Mouse (Mus musculus) spleen, embryonic (tissue): ENCODE measurements at regions not wholly inside any gene's neighbourhood (a gene's known extent, or its start where the extent isn't known, plus 50 kb on each side); places are given as distances from the start of the nearest gene placed in this dataset.

Source experiments
- CTCF ChIA-PET: fragments of 350-600 bp; sonication (Branson Sonifier 250); formaldehyde crosslinking; loops from one replicate; lab custom pipeline; 2022; lab: Charles Lee

- CTCF ChIA-PET: interaction anchor here (0.6 kb wide), 1 partner anchor 21 kb away, joined by 3 read pairs; no protein-coding TSS in a partner anchor
These were observed 53.9 kb upstream of the Fmo9 start for GRCm38 (mm10) chr1:166735545-166735944.

GRCm38 (mm10) chr1:166738029-166738428 is 56.4 kb upstream of the Fmo9 start:
- CTCF ChIA-PET: interaction anchor here (0.7 kb wide), 1 partner anchor 72 kb away, joined by 4 read pairs; no protein-coding TSS in a partner anchor

DNA sequence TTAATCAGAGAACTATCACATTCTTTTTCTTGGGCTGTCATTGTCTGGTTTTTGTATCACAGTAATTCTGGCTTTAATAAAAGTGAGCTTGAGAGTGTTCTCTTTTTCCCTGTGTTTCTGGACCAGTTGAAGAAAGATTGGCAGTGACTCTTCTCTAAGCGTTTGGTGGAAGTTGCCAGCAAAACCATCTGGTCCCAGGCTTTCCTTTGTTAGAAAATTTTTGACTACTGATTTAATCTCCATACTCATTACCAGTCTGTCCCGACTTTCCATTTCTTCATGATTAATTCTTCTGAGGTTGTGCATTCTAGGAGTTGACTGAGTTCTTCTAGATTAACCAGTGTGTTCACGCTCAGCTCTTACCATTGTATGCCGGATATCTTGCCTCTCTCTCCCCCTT is 68.6 kb upstream of the Fmo9 start:
- CTCF ChIA-PET: no interaction called here

DNA sequence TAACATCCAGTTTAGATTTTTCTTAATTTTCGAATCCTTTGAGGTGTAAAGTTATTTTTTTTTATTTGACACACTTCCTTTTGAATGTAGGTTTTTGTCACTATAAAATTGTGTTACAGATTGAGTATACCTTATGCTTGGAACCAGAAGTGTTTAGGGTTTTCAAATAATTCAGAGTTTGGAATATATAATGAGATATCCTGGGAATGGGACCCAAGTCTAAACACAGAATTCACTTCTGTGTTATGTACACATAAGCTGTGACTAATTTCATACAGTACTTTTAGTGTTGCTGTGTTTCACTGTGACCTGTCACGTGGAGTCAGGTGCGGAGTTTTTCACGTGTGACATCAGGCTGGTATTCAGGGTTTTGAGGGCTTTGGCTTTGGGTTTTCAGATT is 69.1 kb upstream of the Fmo9 start:
- CTCF ChIA-PET: no interaction called here

GRCm38 (mm10) chr1:166751436-166751835 is 69.8 kb upstream of the Fmo9 start:
- CTCF ChIA-PET: no interaction called here

GRCm38 (mm10) chr1:166752990-166753709 is 71.5 kb upstream of the Fmo9 start:
- CTCF ChIA-PET: no interaction called here

- CTCF ChIA-PET: no interaction called here
These were observed 77.3 kb upstream of the Fmo9 start for GRCm38 (mm10) chr1:166758987-166759386.

GRCm38 (mm10) chr1:166773114-166773513 is 91.5 kb upstream of the Fmo9 start:
- CTCF ChIA-PET: no interaction called here

DNA sequence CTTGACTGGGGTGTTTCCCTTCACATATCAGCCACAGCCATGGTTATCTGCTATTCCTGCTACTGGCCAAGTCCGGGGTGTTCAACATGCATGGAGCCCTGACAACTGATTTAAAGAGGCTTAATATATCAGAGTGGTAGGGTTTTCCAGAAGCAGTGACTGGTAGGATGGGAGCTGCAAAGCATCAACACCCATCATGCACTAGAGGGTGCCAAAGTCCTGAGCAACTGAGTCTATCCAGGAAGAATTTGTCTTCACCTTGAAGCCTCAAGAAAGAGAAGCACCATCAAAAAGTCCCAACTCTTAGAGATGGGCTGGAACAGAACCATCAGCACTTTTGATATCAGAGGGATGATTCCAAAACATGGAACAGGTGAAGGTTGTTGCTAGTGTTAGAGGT is 100.5 kb upstream of the Fmo9 start:
- CTCF ChIA-PET: no interaction called here

DNA sequence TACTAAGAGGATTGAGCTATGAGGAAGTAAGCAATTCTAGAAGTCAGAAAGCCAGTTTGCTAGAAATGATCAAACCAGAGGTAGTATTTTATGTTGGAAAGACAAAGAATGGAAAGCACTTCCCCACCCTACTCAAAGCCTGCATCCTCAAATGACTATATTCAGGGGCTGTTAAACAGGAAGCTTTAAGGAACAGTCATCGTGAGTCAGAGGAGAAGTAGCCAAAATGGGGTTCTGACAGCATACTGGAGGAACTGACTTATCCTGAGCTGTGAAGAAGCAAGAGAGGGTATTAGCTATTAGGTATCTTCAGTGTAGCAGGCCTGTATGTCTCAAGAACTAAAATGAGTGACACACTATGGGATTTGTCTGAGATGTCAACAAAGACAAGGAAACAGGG is 106.3 kb upstream of the Fmo9 start:
- CTCF ChIA-PET: no interaction called here

GRCm38 (mm10) chr1:166788824-166789399 is 107.3 kb upstream of the Fmo9 start:
- CTCF ChIA-PET: no interaction called here

DNA sequence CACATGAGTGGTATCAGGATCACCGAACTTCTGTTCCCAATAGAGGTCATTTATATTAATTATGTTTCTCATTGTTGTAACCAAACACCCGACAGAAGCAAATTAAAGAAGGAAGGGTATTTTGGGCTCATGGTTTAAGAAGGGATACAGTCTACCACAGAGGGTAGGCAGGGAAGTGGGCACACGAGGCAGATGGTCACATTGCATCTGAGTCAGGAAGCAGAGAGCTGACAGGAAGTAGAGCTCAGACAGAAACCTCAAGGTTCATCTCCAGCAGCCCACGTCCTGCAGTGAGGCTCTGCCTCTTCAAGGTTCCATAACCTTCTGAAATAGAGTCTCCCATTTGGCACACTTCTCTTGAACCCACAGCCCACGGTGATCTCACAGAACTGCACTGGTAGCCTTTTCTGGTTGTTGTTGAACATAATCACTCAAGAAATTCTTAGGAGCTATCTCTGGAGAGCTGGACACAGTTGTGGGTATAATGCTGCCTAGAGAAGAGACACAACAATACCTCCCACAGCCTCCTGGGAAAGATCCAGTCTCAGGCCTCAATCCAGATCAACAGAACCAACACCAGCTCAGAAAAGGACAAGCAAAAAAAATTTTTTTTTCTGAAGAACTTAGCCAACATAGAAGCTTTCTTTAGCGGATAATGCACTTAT is 111.5 kb upstream of the Fmo9 start:
- CTCF ChIA-PET: interaction anchor here (0.7 kb wide), 1 partner anchor 60 kb away, joined by 3 read pairs; no protein-coding TSS in a partner anchor

DNA sequence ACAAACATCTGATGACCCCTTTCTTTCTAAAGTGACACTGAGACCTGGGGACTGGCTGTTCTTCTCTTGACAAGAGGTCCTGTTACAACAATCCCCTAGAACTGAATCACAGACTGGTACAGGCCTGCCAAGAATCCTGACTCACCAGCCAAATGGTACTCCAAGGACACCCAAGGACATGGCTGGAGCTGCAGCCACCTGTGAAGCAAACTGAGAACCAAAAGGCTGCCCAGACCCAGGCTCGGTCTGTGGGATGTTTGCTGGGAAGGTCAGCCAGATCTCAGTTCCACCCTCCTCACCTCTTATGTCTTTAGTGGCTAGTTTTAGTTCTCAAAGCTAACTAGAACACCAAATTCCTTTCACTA is 112.1 kb upstream of the Fmo9 start:
- CTCF ChIA-PET: no interaction called here

GRCm38 (mm10) chr1:166794622-166795244 is 113.1 kb upstream of the Fmo9 start:
- CTCF ChIA-PET: no interaction called here

- CTCF ChIA-PET: no interaction called here
These were observed 114.0 kb upstream of the Fmo9 start for GRCm38 (mm10) chr1:166795613-166796012.

- CTCF ChIA-PET: no interaction called here
These were observed 114.8 kb upstream of the Fmo9 start for GRCm38 (mm10) chr1:166796362-166796925.

DNA sequence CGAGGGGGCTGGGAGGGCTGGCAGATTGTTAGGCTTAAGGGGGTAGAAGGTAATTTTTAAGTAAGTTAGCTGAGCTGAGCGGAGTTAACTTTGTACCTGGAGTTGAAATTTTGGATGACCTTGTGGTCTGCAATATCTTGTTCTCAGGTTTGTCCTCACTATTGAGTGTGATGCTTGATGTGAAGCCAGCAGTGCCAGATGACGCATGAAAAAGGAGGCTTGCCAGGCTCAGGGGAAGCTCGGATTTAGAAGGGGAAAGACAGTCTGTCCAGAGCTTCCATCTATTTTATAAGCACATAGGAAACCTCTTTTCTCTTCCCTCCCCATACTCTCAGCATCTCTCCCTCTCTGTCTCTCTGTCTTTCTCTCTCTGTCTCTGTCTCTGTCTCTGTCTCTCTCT is 115.3 kb upstream of the Fmo9 start:
- CTCF ChIA-PET: interaction anchor here (0.5 kb wide), 1 partner anchor 1434 kb away, joined by 4 read pairs; no protein-coding TSS in a partner anchor

- CTCF ChIA-PET: no interaction called here
These were observed 119.4 kb upstream of the Fmo9 start for GRCm38 (mm10) chr1:166800953-166801603.

- CTCF ChIA-PET: no interaction called here
These were observed 120.3 kb upstream of the Fmo9 start for GRCm38 (mm10) chr1:166801929-166802328.

DNA sequence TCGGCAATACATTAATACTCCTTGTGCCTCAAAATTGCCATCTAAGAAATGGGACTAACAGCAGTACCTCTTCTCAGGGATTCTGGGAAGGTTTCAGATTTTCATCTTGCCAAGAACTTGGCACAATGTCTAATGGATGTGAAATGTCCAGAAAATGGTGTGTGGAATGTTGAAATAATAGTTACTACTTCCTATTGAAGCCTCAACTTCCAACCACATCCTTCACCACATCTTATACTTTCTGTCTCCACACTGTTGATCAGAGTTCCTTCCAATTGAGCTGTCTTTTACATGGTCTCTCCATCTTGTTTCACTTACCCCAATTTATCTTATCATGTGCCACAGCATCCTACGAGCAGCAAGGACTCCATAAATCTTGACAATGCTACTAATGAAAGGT is 122.3 kb upstream of the Fmo9 start:
- CTCF ChIA-PET: no interaction called here

DNA sequence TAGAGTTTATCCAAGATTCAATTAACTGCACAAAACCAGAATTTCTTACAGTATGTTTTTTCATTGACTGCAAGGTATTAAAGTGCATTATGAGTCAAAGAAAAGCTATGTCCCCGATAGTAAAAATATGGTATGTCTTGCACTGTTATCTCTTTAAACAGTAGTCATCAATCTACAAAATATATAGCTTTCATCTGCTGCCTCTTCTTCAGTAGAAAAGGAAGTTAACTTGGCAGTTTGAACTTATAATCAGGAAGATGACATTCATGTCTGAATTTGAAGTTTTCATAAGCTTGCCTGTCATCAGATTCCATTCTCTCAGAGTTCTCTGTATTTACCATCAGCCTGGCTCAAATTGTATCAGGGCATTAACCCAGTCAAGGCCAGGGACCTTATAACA is 122.7 kb upstream of the Fmo9 start:
- CTCF ChIA-PET: no interaction called here
